Mouse (Mus musculus): ENCODE results near the gene Lancl1.
A peak's percentile ranks its signal among the peaks of the same experiment; 100 is the strongest.

Gene Lancl1

DNA sequence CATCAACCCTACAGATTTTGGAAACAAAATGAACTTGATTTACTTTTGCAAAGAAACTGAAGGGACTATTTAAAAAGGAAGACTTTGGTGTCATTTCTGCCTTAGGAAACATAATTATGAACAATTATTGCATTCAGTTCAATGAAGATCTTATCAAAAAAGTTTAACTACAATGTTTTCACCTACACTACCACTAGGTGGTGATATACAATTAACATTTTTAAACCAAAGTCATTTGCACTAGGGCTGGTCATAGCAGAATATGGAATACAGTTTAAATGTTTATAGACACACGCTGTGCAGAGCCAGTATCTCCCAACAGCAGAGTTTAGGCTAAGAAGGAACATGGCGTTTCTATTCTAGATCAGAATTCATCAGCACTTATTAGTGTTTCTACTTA, 24.5 kb downstream of the Lancl1 start:
- DNase-seq, result no peak

DNA sequence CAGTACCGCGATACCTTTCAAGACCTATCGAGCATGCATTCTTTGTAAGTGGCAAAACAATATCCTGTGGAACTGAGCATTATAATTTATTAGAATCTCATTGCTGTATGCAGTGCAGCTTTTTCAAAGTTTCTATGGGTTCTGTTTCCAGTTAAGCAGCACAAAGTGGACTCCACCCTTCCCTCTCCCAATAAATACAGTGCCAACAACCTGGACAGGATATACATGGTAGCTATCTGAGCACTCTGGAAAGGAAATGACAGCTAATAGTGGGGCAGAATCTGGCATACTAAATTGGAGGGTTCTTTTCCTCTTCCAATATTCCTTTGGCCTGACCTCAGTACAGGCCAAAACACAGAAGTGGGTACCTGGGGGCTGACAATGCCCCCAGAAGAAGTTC, 28.2 kb downstream of the Lancl1 start:
- no peak for DNase-seq

DNA sequence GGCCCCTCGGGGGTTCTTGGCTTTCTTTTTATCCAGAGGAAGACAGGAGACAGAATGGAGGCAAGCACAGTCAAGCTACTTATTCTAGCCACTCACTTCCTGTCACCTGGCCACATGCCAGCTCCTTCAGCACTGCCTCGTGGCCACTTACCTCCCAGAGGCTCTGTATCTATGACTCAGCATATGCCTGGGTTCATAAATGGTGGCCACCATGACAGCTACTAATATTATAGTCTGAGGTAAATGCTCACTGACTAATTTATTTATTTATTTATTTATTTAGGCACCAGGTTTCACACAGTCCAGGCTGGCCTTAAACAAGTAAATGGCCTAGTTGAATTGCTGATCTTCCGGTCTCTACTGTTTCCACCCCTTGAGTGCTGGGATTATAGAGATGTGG, 35.0 kb downstream of the Lancl1 start:
- DNase-seq, result peak; percentile 42

DNA sequence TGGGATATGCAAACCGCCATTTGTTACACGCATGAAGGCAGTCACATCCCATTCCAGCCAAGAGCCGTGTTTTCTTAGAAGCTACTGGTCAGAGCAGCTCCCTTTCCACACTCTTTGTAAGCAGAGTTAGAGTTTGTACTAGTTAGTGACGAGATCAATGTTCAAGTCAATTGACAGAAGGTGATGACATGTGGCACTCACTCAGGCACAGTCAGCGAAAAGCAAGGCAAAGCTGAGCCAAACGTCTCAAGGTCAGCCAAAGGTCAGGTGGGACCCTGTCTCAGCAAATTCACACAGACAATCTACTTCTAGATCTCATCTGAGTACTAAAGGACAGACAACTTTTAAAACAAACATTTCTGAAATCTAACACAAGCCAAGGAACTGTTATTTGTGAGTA, 36.4 kb downstream of the Lancl1 start:
- peak; percentile 36 for DNase-seq

DNA sequence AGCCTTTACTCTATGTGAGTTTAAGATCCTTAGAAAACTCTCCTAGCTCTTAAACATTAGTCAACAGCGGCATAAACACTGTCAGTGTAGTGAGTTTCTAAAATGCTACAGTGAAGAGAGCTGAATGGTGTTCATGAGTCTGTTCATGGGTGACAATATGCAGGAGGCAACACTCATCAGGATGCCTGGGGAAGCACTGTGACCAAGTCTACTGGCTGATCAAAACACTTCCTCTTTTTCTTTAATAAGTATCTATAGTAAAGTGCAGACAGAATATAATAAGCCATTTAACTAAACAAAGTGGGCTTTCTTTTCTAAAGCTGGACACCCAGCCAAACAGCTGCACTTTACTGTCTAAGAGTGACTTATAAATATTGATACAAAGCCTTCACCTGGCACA, 37.3 kb downstream of the Lancl1 start:
- no peak for DNase-seq

- no peak for DNase-seq
Measured at GRCm38 (mm10) chr1:67000484-67000883, 38.2 kb downstream of the Lancl1 start.

- DNase-seq, result no peak
Measured at GRCm38 (mm10) chr1:66998601-66999000, 40.1 kb downstream of the Lancl1 start.

DNA sequence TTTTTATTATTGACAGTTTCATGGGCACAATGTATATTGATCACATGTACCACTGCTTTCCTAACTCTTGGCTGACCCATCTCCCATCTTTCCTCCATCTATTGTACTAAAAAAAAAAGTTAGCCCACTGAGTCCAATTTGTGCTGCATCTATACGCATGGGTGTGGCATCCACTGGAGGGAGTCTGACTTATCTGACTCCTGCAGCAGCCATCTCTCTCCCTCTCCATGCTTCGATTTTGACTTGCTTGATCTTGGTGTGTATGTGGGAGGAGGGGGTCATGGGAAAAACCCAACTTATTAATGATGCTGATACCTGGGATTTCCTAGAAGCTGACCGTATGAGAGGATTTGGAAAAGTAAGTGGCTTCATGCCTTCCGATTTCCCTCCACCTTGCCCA, 40.5 kb downstream of the Lancl1 start:
- no peak for DNase-seq

DNA sequence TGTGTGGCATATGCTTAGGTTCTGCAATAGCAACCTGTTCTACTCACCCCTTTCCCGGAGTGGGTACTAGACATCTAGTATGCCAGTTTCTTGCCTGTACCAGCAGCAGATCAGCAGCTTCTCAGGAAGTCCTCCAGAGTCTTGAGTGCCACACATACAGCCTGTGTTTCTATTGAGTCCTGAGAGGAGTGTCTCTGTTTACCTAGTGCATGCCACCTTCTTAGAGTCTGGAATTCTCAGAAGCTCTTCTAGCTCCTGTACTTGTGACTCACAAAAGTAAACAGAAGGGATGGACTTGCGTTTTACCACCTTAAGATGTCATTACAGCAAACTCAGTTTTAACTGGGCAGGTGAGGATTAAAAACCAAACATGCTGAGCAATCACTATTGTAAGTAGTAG, 41.9 kb downstream of the Lancl1 start:
- peak; percentile 38 for DNase-seq

DNA sequence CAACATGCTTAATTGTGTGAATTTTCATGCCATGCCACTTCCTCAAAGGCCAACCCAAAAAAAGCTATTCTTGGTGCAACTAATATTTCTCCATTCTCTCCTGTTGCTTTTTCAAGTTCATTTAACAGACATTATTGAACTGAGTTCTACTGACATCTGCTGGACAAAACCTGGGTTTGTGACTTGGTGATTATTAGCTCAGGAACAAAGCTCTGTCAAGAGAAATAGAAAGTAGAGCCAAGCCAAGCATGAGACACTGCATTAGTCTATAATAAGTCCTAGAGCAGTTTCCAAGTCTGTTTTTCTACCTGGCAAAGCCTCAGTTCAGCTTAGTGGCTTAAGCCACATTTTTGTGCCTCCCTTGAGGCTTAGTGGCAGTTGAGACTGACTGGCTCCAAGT, 45.9 kb downstream of the Lancl1 start:
- peak; percentile 60 for DNase-seq

- no peak for DNase-seq
Measured at GRCm38 (mm10) chr1:66987558-66988190, 51.0 kb downstream of the Lancl1 start.

DNA sequence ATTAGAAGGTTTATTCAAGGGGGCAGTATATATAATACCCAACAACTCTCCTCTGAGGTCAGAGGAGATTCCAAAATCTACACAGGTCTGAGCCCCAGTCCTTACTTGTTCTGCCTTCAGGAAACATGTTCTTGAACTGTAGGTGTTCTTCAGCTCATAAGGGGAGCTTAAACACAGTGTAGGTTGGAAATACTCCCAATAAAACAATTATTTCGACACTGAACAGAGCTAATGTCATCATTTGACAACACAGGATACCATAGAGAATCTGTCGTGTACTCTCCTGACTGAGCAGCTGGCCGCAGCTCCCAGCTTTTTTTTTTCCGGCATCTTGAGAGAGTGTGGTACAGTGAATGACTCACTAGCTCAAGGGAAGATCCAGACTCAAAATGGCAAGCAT, 52.8 kb downstream of the Lancl1 start:
- no peak for DNase-seq

- no peak for DNase-seq
Measured at GRCm38 (mm10) chr1:66985129-66985698, 53.5 kb downstream of the Lancl1 start.

- DNase-seq, result no peak
Measured at GRCm38 (mm10) chr1:66980129-66980528, 58.5 kb downstream of the Lancl1 start.

GRCm38 (mm10) chr1:66975456-66975855, 63.2 kb downstream of the Lancl1 start:
- no peak for DNase-seq

GRCm38 (mm10) chr1:66964857-66965256, 73.8 kb downstream of the Lancl1 start:
- DNase-seq, result no peak

- DNase-seq, result no peak
Measured at GRCm38 (mm10) chr1:66960536-66961243, 78.0 kb downstream of the Lancl1 start.

DNA sequence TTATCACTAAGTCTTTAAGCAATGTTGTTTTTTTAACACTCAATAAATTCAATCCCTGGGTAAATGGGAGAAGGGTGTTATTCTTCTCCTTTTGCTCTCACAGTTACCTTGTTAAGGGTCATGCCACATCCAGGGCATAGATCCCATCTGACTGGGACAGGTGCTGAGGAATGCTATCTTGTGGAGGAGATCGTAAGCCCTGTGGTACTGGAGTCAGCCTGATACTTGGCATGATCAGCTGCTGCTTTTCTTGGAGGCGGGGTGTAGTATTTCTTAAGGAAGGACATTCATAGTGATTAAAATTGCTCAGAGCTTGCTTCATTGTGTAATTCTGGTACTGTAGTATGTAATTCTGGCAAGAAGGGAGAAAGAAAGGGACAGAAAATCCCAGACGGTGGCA, 81.3 kb downstream of the Lancl1 start:
- DNase-seq, result no peak

DNA sequence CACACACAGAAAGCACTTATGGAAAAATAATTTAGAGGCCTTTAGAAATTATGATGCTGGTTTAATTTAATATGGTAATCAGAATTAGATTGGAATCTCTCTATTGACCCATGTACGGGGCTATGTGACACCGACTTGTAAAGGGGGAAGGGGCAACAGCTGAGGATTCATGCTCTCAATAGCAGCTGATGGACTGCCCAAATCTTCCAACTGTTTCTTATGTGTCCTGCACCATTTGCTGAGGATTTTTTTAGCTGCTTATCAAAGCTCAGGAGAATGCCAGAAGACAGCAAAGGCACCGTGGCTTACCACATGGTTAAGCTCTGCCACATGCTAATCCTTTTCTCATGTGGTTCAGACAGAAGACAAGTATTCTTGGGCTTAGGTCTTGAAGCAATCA, 87.6 kb downstream of the Lancl1 start:
- DNase-seq, result no peak
